Mouse (Mus musculus) frontal cortex, postnatal 14 days (tissue): ENCODE data around the gene Arl6ip1.

Experiments used
- DNase-seq, 2 experiments: peaks; one replicate each; pipeline ENCODE4 v3.0.0; 2022; ENCODE audit warnings: low spot score in 2 of 2

Gene Arl6ip1

DNA sequence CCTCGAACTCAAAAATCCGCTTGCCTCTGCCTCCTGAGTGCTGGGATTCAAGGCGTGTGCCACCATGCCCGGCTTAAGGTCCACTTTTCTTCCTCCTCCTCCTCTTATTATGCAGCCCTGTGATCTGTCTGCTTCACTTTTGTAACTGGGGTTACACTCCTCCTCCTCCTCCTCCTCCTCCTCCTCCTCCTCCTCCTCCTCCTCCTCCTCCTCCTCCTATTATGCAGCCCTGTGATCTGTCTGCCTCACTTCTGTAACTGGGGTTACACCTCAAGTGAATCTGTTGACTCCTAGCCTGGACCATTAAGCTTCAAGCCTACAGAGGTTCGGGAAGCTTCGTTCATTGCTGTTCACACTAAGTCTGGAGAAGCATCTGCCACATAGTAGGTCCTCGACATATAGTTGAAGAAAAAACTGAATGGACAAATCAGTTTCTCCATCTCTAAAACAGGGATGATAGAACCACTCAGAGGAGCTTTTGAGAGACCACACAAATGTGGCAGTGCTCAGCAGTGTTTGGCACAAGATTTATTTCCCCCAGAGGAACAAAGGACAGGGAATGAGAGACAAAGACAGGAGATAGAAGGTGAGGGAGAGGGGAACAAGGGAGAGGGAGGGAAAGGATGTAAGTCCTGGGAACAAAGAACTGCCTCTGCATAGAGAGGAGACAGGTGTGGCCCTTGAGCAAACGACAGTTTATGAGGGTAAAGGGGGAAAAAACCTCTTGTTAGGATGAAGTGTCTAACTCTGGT lies 12.5 kb downstream of the Arl6ip1 start:
- DNase-seq: no peak

DNA sequence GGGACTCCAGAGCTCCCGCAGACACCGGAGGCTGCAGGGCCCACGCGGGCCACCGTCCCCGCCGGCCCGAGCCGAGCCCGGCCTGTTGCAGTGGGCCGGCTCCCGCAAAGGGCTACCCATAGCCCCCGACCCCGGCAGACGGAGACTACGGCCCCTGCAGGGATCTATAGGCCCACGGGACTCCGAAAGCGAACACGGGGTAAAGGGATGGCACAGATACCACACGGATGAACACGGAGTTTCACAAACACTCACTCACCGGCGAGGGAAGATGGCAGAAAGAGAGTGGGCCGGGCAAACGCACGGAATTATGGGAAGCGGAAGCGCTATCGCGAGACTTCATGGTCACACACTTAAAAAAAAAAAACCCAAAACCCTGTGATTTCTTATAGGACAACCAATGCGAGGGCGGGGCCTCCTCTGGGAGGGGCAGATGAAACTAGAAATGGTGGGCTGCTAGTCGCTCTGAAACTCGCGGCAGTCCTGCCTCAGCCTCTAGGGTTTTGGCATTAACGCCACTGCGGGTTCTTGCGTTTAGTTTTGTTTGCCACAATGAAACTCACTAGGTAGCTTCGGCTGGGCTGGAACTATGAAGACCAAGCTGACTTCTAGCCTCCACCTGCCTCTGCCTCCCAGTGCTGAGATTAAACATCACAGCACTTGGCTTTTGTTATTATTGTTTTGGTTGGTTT lies 13.4 kb downstream of the Arl6ip1 start, which contains the start of gene Rps15a:
Gene Rps15a (minus strand): TSS at position 312 of the 692 bp plus-strand sequence.
- peak; percentile 88 to 90 for DNase-seq

DNA sequence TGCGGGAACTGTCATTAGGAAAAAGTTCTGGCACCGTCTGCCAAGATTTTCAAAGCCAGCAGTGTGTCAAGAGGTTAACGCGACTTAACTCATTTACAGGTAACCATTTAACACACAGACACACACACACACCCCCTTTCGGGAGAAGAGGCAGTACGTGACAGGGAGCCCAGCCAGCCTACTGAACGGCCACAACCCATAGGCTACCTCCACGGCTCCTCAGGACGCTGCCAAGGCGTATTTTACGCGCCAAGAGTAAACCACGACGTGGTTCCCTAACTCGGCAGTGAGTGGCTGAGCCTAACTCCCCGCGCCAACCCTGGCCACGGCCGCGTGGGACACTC lies 14.0 kb downstream of the Arl6ip1 start:
- DNase-seq: no peak

DNA sequence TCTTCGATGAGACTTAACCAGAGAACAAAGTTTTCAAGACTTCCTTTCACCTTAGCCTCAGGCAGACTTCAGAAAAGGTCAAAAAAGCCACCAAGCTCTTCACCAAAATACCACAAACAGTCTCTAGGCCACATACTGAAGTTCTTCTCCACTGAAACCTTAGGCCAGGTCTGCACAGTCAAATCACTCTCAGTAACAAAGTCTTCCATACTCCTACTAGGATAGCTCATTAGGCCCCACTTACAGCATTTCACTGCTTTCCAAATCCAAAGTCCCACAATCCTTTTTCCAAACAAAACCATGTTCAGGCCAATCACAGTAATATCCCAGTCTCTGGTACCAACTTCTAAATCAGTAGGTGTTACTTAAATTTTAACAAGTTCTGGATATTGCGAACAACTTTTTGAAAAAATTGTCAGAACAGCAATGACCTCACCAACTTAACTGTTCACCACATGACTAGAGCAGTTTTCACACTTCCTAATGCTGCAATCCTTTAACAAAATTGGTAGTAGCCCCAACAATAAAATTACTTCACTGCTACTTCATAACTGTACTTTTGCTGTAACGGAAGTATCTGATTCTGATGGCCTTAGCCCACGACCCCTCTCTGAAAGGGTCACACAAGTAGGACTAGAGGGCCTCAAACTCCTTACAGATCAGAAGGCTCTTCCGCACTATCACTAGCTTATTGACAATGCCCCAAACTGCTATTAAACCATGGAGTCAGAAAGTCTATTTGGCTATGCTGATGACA lies 15.7 kb downstream of the Arl6ip1 start:
- DNase-seq: no peak

DNA sequence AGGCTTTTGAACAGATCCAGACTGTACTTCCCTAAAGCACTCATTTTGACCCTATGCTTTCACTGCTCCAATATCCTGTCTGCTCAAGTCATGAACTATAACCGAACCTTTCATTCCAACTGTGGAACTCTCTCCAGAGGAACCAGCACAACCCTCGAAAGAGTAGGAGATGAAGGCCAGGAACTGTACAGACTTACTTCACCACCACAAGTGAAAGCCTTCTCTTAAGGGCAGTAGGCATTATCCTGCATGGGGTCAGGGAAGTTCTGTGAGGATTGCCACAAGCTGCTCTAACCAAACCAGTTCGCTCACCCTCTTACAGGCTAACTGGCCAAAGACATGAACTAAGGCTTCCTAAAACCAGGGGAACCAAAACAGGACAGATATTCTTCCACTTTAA lies 18.3 kb downstream of the Arl6ip1 start:
- DNase-seq: no peak

DNA sequence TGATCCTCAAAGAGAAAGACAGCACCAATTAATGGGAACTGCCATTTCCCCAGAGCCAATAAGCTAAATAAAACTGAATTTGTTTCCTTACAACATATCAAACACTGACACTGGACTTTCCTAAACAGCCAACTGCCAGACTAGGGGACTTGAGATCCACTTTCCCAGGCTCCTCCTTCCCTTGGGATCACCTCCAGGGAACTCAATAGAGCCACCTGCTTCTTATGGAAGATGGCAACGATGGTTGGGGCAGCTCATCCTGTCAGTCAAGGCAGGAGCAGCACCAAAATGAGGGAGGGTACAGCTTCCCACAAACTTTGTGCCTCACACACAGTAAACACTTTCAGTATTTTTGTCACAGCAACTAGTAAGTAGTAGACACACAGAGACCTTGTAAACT lies 21.8 kb downstream of the Arl6ip1 start:
- DNase-seq: no peak

DNA sequence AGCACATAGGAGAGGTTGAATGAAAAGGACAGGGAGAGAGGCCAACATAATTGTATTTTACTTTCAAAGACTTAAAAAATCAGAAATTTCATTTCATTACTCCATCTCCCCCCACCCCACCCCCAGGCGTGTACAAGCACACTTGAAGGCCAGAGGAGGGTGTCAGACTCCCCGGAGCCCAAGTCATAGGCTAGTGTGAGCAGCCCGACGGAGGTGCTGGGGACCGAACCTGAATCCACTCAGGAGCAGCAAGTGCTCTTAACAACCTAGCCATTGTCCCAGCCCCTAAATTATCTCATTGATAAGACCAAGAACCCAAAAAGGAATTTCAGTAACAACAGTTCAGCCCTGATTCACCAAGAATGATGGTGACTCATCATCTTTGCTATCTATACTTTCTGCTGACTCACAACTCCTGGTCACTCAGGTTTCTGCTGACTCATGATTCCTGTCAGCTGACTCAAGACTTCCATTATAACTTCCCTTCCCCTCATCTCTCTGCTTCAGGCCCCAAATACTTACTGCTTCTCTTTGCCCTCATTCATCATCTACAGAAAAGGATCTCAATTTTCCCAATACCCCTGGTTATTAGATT lies 24.9 kb downstream of the Arl6ip1 start:
- no peak for DNase-seq

DNA sequence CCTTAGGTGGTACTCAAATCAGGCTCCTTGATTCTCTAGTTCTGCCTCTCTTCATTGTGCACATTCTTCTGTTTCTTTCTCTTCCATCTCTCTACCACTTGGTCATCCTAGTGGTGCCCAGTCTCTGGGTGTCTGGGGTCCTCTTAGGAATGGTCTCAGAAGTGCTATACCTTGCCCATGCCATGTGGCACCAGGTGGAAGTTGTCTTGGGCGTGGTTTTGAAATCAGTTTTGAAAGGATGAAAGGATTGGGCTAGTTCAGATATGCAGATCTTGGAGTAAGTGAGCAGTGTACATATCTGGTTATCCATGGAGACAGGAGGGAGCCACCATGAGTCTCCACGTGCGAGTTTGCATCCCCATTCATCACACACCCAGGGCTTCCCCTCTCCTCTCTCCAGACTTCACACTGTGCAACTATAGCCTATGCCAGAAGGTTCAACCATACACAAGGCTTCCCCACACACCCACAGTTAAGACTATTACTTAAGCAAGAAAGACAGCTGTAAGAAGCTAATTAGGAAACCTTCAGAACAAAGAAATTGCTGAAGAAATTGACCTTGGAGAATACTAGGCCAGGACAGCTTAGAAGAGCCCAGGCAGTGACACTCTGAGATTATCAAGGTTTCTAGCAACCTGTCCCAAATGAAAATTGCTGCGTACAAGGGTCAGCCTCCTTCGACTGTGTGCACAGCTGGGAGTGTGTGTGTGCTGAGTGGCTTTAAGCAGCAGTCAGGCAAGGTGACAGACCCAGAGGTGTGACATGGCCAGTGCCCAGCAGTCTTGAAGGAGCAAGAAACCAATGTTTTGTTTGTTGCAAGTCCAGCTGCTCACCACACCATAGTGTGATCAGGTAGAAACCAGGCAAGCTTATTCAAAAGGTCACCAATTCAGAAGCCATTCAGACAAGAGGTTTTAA lies 25.7 kb downstream of the Arl6ip1 start:
- DNase-seq: no peak

DNA sequence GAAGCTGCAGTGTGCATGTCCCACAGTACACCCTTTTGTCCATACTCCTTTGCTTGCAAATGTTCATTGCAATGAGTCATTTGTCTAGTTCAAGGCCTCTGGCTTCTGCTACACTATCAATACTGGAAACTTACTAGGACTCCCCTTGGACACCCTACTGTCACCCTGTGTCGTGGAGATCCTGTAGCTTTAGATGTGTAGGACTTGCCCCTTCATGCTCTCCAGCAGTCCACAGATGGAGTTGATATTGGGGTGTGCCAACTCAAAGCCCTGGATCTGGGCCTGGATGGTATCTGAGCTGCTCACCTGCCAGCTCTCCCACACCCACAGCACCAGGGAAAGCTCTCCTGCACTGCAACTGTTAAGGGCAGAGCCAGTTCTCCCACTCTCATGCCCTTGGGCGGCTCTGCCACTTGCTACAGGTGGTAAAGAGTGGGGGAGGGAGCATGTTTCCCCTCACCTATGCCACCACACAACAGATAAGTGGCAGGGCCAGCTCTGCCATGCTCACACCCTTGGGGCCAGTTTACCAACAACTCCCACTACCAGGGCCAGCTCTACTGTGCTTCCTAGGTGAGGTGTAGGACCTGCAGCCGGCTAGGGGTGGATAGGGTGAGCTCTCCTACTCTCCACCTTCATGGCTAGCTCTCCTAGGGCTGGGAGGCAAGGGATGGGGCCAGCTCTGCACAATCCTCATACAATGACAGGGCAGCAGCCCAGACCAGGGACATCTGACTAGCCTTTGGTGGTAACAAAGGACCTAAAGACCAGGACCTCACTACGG lies 26.6 kb downstream of the Arl6ip1 start:
- DNase-seq: no peak

DNA sequence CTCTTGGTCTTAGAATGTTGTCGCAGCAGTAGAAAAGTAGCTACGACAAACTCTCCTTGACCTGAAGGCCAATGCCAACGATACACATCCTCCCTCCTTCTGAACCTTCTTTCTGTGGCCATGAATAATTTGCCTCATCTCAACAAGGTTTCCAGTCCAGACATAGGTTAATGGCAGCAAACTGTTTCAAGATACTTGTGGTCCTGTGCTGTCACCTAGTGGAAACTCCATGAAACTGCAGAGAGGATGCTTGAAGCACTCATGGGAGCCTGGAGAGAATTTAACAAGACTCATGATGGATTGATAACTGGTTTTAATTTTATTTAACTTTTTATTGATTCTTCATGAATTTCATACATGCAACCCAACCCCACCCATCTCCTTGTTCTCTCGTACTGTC lies 27.2 kb downstream of the Arl6ip1 start:
- DNase-seq: peak in 1 of 2 experiments; percentile 46

DNA sequence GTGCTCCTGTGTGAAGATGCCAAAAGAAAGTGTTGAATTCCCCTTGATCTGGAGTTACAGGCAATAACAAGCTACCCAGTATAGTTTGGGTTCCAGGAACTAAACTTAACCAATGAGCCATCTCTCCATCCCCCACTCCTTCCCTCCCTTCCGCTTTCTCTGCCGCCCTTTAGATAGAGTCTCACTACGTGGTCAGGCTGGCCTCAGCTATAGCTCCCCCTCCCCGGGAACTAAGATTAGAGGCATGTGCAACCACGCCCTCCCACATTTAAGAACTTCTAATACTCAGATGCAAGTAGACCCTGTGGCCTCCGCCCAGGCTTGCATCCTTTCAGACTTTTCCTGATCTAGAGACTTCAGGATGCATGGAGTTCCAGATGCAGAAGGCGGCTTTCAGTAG lies 31.8 kb downstream of the Arl6ip1 start:
- DNase-seq: no peak

DNA sequence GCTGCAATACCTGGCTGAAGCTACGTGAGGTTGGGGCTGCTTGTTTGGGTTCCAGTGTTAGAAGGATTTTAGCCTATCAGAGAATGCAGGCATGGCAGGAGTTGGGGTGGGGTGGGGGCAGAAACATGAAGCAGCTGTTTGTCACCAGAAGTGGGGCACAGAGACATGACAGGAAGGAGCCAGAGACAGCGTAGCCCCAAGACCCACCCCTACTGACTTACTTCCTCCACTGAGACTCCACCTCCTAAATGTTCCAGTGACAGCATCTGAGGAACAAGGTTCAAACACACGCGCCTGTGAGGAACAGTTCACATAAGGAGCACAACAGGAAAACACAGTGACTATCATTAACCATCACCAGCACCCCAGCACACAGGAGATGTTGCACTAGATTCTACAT lies 49.5 kb downstream of the Arl6ip1 start:
- no peak for DNase-seq

DNA sequence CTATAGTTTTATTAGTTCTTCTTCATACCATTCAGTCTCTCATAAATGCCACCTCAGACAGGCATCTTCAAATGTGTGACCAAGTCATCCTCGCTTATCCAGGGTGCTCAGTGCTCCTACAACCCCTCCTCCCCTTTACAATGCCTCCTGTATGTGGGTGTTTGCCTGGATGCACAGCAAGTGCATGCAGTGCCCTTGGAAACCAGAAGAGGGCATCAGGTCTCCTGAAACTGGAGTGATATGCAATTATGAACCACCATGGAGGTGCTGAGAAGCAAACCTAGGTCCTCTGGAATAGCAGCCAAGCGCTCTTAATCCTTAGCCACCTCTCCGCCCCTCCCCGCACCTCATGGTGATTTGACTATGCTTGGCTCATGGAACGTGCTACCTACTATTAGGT lies 50.4 kb downstream of the Arl6ip1 start:
- no peak for DNase-seq
